Mouse (Mus musculus) neutrophil, adult 5-6 weeks (primary cell): ENCODE measurements around the gene Spen. TPM values are rescaled to one million over a fixed set of nuclear protein-coding genes. Genes with fewer than 3 reads are reported as not detected.

Experiments
- ATAC-seq: fragments of 151-379, 151-347 bp; 2 replicates; pipeline ENCODE4 v1.8.0; 2017; ENCODE audit warnings: mild to moderate bottlenecking, moderate TSS enrichment; ENCODE audit not compliant: insufficient number of reproducible peaks, poor library complexity, low FRiP score, severe bottlenecking; ENCODE audit errors: extremely low read depth
- total RNA-seq: library from RNA; stranded (forward); fragments of 200-1000 nt; gene quantifications from 2 replicates; pipeline ENCODE4 v1.2.3, GENCODE M21; 2017

Gene Spen
- total RNA-seq, 1 experiment from 2014 or later: 54.9 TPM

GRCm38 (mm10) chr4:141460481-141460880 lies 77.9 kb downstream of the Spen start:
- no peak for ATAC-seq

- ATAC-seq: no peak
Measured at GRCm38 (mm10) chr4:141459766-141460165, 78.6 kb downstream of the Spen start.

GRCm38 (mm10) chr4:141458888-141459287 lies 79.5 kb downstream of the Spen start:
- no peak for ATAC-seq

- ATAC-seq: no peak
Measured at GRCm38 (mm10) chr4:141458236-141458635, 80.2 kb downstream of the Spen start.

GRCm38 (mm10) chr4:141456193-141456938 lies 82.0 kb downstream of the Spen start:
- ATAC-seq: no peak

GRCm38 (mm10) chr4:141455526-141455925 lies 82.9 kb downstream of the Spen start:
- no peak for ATAC-seq

GRCm38 (mm10) chr4:141454581-141455350 lies 83.6 kb downstream of the Spen start:
- ATAC-seq: peak; percentile 47; the same call in 1 of the 2 replicates

GRCm38 (mm10) chr4:141451916-141452450 lies 86.4 kb downstream of the Spen start:
- ATAC-seq: no peak

- ATAC-seq: no peak
Measured at GRCm38 (mm10) chr4:141451251-141451650, 87.1 kb downstream of the Spen start.

- ATAC-seq: no peak
Measured at GRCm38 (mm10) chr4:141446211-141446610, 92.2 kb downstream of the Spen start.

GRCm38 (mm10) chr4:141445328-141445720 lies 93.1 kb downstream of the Spen start:
- no peak for ATAC-seq

- ATAC-seq: peak; percentile 94
Measured at GRCm38 (mm10) chr4:141444451-141445327, 93.7 kb downstream of the Spen start, which contains the start of gene Zbtb17. Gene Zbtb17 (plus strand): TSS chr4:141444654.

GRCm38 (mm10) chr4:141443641-141444429 lies 94.6 kb downstream of the Spen start:
- ATAC-seq: no peak

GRCm38 (mm10) chr4:141440877-141441276 lies 97.5 kb downstream of the Spen start:
- no peak for ATAC-seq

GRCm38 (mm10) chr4:141439083-141439803 lies 99.2 kb downstream of the Spen start:
- no peak for ATAC-seq

GRCm38 (mm10) chr4:141435974-141436373 lies 102.4 kb downstream of the Spen start, which contains the start of gene Srarp:
Gene Srarp (minus strand): TSS chr4:141436105.
- ATAC-seq: no peak

GRCm38 (mm10) chr4:141433191-141433590 lies 105.2 kb downstream of the Spen start:
- no peak for ATAC-seq

GRCm38 (mm10) chr4:141432666-141433065 lies 105.7 kb downstream of the Spen start:
- ATAC-seq: no peak
